Mouse (Mus musculus): ENCODE results near the gene Snx10. TPM values are rescaled to one million over a fixed set of nuclear protein-coding genes. Genes with fewer than 3 reads are reported as not detected.

The Snx10 gene
- polyA plus RNA-seq, 2 experiments = 5.7 to 11.2 TPM

DNA sequence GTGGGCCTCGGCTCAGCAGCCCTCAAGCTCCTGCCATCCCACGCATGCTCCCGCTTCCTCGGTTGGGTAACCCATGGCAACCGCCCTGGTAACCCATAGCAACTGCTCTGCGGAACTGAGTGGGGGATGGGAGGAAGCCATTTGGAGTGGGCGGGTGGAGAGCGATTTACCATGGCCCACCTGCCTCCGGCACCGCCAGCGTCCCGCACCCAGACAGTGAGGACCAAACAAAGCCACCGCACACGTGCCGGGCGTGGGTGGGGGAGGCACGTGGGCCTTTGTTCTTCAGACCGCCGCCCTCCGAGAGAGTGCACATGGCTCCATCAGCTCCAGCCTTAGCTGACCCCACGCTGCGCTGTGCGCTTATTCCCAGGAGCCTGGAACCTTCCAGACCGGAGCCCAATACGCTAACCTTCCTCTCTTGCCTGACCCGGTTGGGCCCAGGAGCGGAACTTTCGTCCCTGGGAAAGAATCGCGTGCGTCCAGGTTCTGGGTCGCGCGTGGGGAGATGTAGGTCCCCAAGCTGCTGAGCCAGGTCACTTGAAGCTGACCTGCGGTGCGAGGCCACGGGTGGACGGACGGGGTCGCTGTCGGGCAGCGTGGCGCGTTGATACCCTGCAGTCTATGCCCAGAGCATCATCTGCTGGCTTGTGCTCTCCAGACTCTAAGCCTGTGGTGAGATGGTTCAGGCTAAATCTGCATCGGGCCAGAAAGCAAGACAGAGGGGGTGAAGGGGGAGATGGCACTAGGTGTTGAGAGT lies 68.8 kb downstream of the Snx10 start:
- H3K4me3 ChIP-seq (replicated peaks; ENCODE audit: low read length) = peak overlapping the region; percentile 50
- no peaks in the 10 kb centered on the region for H3K36me3 ChIP-seq (ENCODE audit: control insufficient read depth, insufficient read depth, low read length)
- H3K27me3 ChIP-seq (ENCODE audit: control insufficient read depth, insufficient read depth, low read length) = no peaks in the 10 kb centered on the region; the same call in 1 of the 2 replicates
- DNase-seq (ENCODE audit: low spot score) = peak; percentile 72
- peak overlapping the region; percentile 57 for H3K9ac ChIP-seq (ENCODE audit: low read depth, low read length, severe bottlenecking)
- TF ChIP-seq POLR2A (IDR thresholded peaks at IDR 0.05; ENCODE audit: borderline replicate concordance, extremely low read depth, insufficient read depth, insufficient read length) = no peak
- 0 out of 2 replicates have a peak overlapping the region, but pooled peaks have one; percentile 28 for H3K27ac ChIP-seq (replicated peaks; ENCODE audit: low read depth, low read length)
- H3K4me2 ChIP-seq (replicated peaks; ENCODE audit: low read depth, low read length, severe bottlenecking) = peak overlapping the region; percentile 96
- under 1% methylated on average over 41 of the region's 45 CpGs for WGBS
- H3K9me3 ChIP-seq (ENCODE audit: control insufficient read depth, low read length) = no peaks in the 10 kb centered on the region
- peaks cover 7% of the 10 kb centered on the region; the same call in 1 of the 2 replicates for H3K4me1 ChIP-seq (ENCODE audit: control insufficient read depth, insufficient read depth, low read length)
- ATAC-seq (ENCODE audit: low FRiP score, low read depth) = peak; percentile 86

DNA sequence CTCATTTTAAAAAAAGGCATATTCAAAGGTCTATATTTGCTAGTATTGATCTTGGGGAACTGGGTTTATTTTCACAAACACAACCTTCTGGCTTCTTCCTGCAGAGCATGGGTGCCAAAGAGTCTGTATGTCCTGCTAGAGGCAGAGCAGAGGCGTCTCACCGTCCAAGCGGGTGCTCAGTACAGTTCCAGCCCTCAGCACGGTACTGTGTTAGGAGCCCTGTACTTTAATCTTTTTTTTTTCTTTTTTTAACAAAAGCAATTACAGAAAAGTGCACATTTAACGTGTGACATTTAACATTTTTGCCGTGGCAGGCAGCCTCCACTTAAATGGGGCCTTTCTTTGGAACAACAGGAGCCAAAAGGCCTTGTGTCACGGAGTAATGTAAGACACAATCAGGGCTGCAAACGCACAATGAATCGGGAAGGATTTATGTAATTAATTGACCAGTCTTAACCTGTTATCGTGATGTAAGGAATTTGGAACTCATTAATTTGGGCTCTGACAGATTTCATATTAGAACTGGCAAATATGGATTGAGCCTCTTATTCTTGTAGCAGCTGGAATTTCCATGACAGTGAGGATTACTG lies 69.8 kb downstream of the Snx10 start:
- Histone ChIP-seq H3K4me1 (ENCODE audit: control insufficient read depth, insufficient read depth, low read length) (peaks cover 5% of the 10 kb centered on the region; the same call in 1 of the 2 replicates), H3K4me2 (replicated peaks; ENCODE audit: low read depth, low read length, severe bottlenecking) (no peak overlapping the region), H3K36me3 (ENCODE audit: control insufficient read depth, insufficient read depth, low read length) (no peaks in the 10 kb centered on the region), H3K9me3 (ENCODE audit: control insufficient read depth, low read length) (no peaks in the 10 kb centered on the region), H3K27ac (replicated peaks; ENCODE audit: low read depth, low read length) (no peak overlapping the region), H3K27me3 (ENCODE audit: control insufficient read depth, insufficient read depth, low read length) (no peaks in the 10 kb centered on the region; the same call in 1 of the 2 replicates), H3K9ac (ENCODE audit: low read depth, low read length, severe bottlenecking) (no peak overlapping the region), H3K4me3 (replicated peaks; ENCODE audit: low read length) (no peak overlapping the region)
- ATAC-seq (ENCODE audit: low FRiP score, low read depth) (no peak), DNase-seq (ENCODE audit: low spot score) (no peak)
- TF ChIP-seq POLR2A (IDR thresholded peaks at IDR 0.05; ENCODE audit: borderline replicate concordance, extremely low read depth, insufficient read depth, insufficient read length) = no peak
- WGBS = 58% methylated on average over 10 of the region's 10 CpGs

DNA sequence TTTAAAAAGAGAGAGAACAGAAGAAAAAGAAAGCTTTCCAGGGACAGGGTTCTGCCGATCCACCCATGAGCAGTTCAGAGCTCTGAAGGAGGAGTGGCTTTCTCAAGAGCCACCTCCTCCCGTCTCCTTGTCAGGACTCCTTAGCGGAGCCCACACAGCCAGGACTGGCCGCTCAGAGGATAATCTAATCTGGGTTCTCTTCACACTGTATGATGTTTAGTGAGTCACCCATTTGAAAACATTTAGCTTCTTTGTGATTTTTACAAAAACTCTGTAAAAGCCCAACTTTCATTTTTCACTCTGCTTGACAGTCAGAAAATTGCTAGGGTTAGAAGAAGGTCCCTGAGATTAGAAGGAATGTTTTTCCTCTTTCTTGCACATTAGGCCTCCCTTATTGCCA lies 70.8 kb downstream of the Snx10 start:
- TF ChIP-seq POLR2A (IDR thresholded peaks at IDR 0.05; ENCODE audit: borderline replicate concordance, extremely low read depth, insufficient read depth, insufficient read length) = no peak
- Histone ChIP-seq H3K27ac (replicated peaks; ENCODE audit: low read depth, low read length) (no peak overlapping the region), H3K4me2 (replicated peaks; ENCODE audit: low read depth, low read length, severe bottlenecking) (no peak overlapping the region), H3K27me3 (ENCODE audit: control insufficient read depth, insufficient read depth, low read length) (no peaks in the 10 kb centered on the region), H3K4me3 (replicated peaks; ENCODE audit: low read length) (no peak overlapping the region), H3K9me3 (ENCODE audit: control insufficient read depth, low read length) (no peaks in the 10 kb centered on the region), H3K4me1 (ENCODE audit: control insufficient read depth, insufficient read depth, low read length) (peaks cover 5% of the 10 kb centered on the region; the same call in 1 of the 2 replicates), H3K36me3 (ENCODE audit: control insufficient read depth, insufficient read depth, low read length) (no peaks in the 10 kb centered on the region), H3K9ac (ENCODE audit: low read depth, low read length, severe bottlenecking) (no peak overlapping the region)
- ATAC-seq (ENCODE audit: low FRiP score, low read depth) (no peak), DNase-seq (ENCODE audit: low spot score) (no peak)
- WGBS = 67% methylated on average over 4 of the region's 4 CpGs

DNA sequence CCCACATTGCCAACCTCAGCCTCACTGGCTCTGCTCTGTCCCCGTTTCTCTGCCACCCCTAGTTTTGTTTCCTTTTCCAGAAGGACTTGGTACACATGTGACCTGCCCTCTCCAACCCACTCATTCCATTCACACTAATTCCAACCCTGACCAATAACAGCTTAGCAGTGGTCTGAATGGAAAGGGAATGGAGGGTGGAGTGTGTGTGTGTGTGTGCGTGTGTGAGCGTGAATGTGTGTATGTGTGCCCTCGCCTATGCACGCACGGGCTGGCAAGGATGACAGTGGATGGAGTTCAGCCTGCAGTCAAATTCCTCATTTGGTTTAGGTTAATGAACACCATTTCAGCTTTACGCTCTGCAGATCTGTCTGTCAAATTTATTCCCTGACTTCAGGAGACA lies 74.4 kb downstream of the Snx10 start:
- no peak overlapping the region for H3K4me2 ChIP-seq (replicated peaks; ENCODE audit: low read depth, low read length, severe bottlenecking)
- H3K9ac ChIP-seq (ENCODE audit: low read depth, low read length, severe bottlenecking) = no peak overlapping the region
- H3K9me3 ChIP-seq (ENCODE audit: control insufficient read depth, low read length) = no peaks in the 10 kb centered on the region; the same call in 1 of the 2 replicates
- H3K4me1 ChIP-seq (ENCODE audit: control insufficient read depth, insufficient read depth, low read length) = no peaks in the 10 kb centered on the region
- DNase-seq (ENCODE audit: low spot score) (no peak), ATAC-seq (ENCODE audit: low FRiP score, low read depth) (no peak)
- no peak overlapping the region for H3K4me3 ChIP-seq (replicated peaks; ENCODE audit: low read length)
- no peak overlapping the region for H3K27ac ChIP-seq (replicated peaks; ENCODE audit: low read depth, low read length)
- WGBS = 73% methylated on average over 7 of the region's 7 CpGs
- TF ChIP-seq POLR2A (IDR thresholded peaks at IDR 0.05; ENCODE audit: borderline replicate concordance, extremely low read depth, insufficient read depth, insufficient read length) = no peak
- no peaks in the 10 kb centered on the region for H3K27me3 ChIP-seq (ENCODE audit: control insufficient read depth, insufficient read depth, low read length)
- H3K36me3 ChIP-seq (ENCODE audit: control insufficient read depth, insufficient read depth, low read length) = no peaks in the 10 kb centered on the region

DNA sequence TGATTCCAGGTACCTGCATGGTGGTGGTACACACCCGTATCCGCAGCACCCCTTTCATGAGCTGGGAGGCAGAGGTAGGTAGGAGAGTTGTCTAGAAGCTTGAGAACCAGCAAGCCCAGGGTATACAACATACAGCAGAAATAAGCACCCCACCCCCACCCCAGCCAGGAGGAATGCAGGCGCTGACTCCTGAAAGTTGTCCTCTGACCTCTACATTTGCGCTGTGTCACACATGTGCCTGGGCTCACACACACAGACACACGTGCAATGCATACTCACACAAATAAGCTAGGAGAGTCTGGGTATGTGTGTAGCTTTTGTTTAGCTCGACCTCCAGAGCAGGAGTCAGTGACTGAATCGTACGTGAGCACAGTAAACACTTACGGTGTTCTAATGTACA lies 76.7 kb downstream of the Snx10 start:
- H3K4me1 ChIP-seq (ENCODE audit: control insufficient read depth, insufficient read depth, low read length) = no peaks in the 10 kb centered on the region
- no peak overlapping the region for H3K4me3 ChIP-seq (replicated peaks; ENCODE audit: low read length)
- no peak overlapping the region for H3K27ac ChIP-seq (replicated peaks; ENCODE audit: low read depth, low read length)
- H3K4me2 ChIP-seq (replicated peaks; ENCODE audit: low read depth, low read length, severe bottlenecking) = no peak overlapping the region
- 75% methylated on average over 9 of the region's 9 CpGs for WGBS
- TF ChIP-seq POLR2A (IDR thresholded peaks at IDR 0.05; ENCODE audit: borderline replicate concordance, extremely low read depth, insufficient read depth, insufficient read length) = no peak
- no peaks in the 10 kb centered on the region; the same call in 1 of the 2 replicates for H3K9me3 ChIP-seq (ENCODE audit: control insufficient read depth, low read length)
- no peak for DNase-seq (ENCODE audit: low spot score)
- no peaks in the 10 kb centered on the region for H3K36me3 ChIP-seq (ENCODE audit: control insufficient read depth, insufficient read depth, low read length)
- ATAC-seq (ENCODE audit: low FRiP score, low read depth) = no peak
- no peak overlapping the region for H3K9ac ChIP-seq (ENCODE audit: low read depth, low read length, severe bottlenecking)
- no peaks in the 10 kb centered on the region for H3K27me3 ChIP-seq (ENCODE audit: control insufficient read depth, insufficient read depth, low read length)
